Mouse (Mus musculus) left cerebral cortex, adult 8-10 months (tissue): ENCODE measurements at regions not wholly inside any gene's neighbourhood (a gene's known extent, or its start where the extent isn't known, plus 50 kb on each side); places are given as distances from the start of the nearest gene placed in this dataset.

ENCODE experiments used
- DNase-seq, 2 experiments: peaks; one replicate each; pipeline ENCODE4 v3.0.0; 2022; ENCODE audit warnings: low spot score in 2 of 2

GRCm38 (mm10) chr2:178542032-178542431 is 111.7 kb downstream of the Cdh26 start:
- DNase-seq = peak in 1 of 2 experiments; percentile 21

DNA sequence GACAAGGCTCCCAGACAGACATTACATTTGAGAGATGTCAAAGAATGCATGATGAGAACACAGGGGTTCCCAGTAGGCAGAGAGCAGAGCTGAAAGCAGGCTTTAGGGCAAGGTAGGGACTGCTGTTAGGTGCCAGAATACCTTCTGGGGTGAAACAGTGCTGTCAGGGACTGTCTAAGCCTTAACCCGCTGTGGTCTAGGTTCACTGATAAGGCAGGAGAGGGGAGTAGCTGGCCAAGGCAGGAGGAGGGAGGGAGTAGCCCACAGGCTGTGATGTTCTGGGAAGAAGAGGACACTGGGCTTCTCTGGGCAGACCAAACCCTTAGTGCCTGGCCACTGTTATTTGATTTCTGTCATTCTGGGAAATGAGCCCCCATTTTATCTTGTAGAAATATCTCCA is 114.1 kb downstream of the Cdh26 start:
- DNase-seq = no peak

DNA sequence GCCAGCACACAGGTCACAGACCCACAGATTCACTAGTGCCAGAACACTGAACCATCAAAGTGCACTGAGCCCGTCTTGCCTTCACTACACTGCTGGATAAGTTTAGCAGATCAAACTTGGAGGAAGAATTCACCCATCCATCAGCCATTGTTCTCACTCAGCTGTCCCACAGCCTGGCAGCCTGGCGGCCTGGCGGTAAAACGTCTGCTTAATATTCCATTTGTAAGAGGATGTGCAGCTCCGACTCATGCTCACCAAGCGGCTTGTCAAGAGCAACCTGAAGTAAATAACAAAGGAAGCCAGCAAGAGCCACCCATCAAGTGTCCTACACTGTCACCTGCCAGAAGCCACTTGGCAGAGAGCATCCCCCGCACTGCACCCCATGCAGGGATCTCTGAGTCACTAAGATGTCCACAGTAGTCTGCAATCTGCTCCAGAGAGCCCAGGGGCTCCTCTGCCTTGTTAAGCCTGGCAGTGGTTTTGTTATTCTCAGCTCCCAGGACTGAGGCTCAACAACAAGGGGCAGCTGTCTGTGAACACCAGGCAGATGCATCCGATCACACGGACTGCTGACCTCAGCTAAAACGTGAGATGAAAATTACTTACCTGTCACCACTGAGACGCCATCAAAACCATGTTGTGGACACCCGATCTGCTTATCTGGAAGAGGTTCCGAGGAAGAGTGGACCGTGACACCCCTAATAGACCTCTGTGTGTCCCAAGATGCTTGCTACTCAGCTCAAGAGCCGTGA is 115.4 kb downstream of the Cdh26 start:
- no peak for DNase-seq

GRCm38 (mm10) chr2:178546353-178546720 is 116.0 kb downstream of the Cdh26 start:
- DNase-seq = no peak

GRCm38 (mm10) chr2:178546888-178547287 is 116.6 kb downstream of the Cdh26 start:
- DNase-seq = no peak

DNA sequence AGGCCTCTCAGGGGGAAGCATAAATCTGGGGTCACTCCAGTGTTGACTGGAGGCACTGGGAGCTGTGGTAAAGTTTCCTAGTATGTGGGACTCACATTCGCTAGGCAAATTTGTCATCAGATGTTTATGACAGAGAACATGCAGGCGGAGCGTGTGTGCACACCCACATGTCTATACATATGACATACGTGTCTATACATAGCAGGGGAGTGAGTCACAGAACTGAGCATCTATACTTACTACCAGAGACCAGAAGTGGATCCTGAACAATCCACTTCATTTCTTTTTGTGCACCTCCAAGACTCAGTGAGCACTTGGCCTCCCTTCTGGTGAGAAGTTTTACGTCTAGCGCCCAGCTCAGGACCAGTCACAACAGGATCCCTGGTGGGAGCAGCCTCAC is 118.6 kb downstream of the Cdh26 start:
- DNase-seq = peak in 1 of 2 experiments; percentile 43

GRCm38 (mm10) chr2:178553736-178554135 is 123.4 kb downstream of the Cdh26 start:
- no peak for DNase-seq

GRCm38 (mm10) chr2:178555692-178556340 is 125.5 kb downstream of the Cdh26 start:
- DNase-seq = no peak

DNA sequence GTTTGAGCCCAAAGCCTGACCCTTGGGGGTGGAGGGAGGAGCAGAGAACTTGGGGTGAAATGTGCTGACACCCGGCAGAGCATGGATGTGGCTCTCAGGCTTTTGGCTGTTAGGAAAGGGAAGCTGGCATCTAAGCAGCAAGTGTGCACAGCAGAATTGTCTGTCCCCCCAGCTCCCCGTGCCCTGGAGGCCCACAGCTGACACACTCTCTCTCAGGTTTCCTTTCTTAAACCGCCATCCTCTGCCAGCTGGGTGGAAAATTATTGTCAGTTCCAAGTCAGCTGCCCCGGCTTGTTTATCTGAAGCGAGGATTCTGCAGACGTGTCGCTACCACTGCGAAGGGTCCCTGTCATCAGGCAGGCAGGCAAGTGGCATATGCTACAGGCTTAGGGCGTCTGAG is 127.6 kb downstream of the Cdh26 start:
- no peak for DNase-seq

- DNase-seq = no peak
These were observed 133.0 kb downstream of the Cdh26 start for GRCm38 (mm10) chr2:178563287-178563686.

GRCm38 (mm10) chr2:178565368-178565818 is 135.1 kb downstream of the Cdh26 start:
- peak; percentile 44 to 85 for DNase-seq

DNA sequence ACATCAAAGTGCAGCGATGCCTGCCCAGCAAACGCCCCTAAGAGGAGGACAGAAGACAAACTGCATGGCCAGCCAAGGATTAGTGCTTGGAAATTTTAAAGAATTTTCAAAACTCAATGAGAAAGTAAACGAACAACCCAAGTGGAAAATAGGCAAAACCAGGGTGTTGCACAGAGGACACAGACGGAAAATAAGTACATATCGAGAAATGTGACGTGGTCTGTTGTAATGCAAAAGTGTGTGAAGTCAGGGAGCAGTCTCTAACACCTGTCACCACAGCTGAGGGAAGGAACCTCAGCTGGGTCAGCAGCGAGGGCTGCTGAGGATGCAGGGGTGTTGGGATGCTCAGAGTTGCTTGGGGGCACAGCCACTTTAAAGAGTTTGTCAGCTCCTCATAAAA is 137.2 kb downstream of the Cdh26 start:
- DNase-seq = no peak

DNA sequence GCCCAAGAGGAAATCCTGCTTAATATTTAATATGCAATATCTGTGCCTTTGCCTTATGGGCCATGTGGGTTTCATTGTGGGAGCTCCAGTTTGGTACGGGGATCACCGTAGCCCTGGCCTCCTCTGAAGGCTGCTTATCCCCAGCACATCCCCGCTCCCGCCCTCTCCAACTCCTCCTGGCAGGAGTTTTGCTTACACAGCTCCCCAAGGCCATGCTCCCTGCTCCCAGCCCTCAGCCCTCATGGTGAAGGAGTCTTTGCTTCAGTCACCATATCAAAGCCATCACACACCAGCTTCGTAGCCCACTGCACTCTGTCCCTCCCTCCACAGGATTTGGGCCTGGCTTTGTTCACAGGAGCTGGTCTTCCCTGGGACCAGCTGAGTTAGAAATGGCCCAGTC is 142.0 kb downstream of the Cdh26 start:
- no peak for DNase-seq

- DNase-seq = peak; percentile 28 to 39
These were observed 144.5 kb downstream of the Cdh26 start for GRCm38 (mm10) chr2:178574859-178575258.

GRCm38 (mm10) chr2:178575403-178575802 is 145.1 kb downstream of the Cdh26 start:
- no peak for DNase-seq

- DNase-seq = no peak
These were observed 145.7 kb downstream of the Cdh26 start for GRCm38 (mm10) chr2:178576067-178576466.

- DNase-seq = no peak
These were observed 149.2 kb downstream of the Cdh26 start for GRCm38 (mm10) chr2:178579571-178579970.

DNA sequence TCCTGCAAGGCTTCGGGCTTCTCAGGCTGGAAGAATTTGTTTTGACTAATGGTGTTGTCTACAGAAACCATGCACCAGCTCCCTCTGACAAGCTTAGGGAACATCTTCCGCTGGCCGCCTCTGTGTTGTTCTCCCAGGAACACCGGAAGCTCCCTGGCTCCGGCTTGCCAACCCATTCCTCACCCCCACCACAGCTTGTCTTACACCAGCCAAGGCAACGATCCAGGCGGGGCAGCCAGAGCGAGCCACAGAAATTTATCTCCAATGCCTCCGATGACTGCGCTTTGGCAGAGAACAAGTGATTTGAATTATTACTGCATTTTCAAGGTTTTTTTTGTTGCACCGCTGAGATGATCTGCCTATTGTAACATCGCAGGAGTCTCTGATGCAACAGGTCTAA is 151.0 kb downstream of the Cdh26 start:
- no peak for DNase-seq

DNA sequence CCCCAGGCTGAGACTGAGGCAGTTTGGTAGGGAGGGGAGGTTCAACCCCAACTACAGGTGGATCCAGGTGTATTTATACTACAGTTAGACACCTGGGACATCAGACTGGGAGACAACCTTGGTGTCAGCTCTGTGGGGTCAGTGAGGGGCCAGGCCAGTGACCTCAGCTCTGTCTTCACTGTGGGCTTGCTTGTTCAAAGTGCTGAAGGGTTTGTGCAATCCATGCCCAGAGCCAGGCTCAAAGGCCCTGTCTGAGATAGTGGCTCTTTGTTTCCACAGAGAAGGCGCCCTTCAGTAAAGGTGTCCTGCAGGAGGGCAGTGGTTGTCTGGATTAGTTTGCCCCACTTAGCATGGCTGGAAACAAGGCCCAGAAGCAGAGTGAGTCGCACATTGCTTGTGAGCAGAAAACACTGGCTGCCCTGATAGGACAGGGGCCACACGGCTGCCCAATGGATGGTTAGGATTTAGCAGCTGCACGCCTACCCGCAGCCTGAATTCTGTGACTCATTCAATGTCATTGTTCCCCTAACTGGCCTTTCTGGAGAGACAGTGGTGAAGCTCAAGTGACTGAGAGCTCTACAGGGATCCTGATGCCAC is 154.7 kb downstream of the Cdh26 start:
- no peak for DNase-seq

- DNase-seq = no peak
These were observed 156.9 kb downstream of the Cdh26 start for GRCm38 (mm10) chr2:178587134-178587636.

DNA sequence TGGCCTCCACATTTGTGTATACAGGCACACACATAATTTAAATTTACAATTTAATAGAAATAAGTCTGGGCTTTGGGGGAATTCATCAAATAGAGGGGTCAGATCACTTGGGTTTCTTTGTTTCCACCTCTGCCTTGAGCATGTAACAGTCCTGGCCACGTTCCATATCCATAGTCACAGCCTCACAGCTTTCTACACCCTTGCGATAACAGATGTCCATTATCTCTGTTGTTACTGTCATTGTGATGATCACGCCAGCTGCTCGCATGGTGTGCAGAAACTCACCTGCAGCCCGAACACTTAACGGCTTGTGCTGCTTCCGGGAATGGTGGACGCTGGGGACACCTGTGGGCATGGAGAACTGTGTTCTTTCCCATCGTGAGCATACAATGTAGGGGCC is 163.4 kb downstream of the Cdh26 start:
- DNase-seq = no peak

DNA sequence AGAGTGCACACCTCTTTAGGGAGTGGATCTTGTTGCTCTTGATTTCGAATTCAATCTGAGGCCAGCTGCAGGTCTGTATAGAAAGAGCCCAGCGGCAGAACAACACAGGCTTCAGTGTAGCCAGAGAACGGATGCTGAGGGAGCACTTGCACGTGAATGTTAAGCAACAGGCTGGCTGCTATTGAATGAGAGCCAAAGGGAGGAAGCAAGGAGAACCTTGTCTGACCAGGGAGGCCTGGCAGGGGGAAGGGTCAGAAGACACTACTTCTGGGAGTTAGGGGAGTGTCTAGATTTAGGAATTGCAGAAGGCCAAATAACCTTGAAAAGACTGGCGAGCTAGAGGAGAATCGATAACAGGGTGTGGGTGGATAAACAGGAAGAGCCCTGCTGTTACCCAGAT is 163.8 kb downstream of the Cdh26 start:
- DNase-seq = no peak
